Mouse (Mus musculus): ENCODE results near the gene Phf12. TPM values are rescaled to one million over a fixed set of nuclear protein-coding genes. Genes with fewer than 3 reads are reported as not detected.

Phf12 gene
- polyA plus RNA-seq, 1 experiment from 2014 or later = 14.5 TPM

DNA sequence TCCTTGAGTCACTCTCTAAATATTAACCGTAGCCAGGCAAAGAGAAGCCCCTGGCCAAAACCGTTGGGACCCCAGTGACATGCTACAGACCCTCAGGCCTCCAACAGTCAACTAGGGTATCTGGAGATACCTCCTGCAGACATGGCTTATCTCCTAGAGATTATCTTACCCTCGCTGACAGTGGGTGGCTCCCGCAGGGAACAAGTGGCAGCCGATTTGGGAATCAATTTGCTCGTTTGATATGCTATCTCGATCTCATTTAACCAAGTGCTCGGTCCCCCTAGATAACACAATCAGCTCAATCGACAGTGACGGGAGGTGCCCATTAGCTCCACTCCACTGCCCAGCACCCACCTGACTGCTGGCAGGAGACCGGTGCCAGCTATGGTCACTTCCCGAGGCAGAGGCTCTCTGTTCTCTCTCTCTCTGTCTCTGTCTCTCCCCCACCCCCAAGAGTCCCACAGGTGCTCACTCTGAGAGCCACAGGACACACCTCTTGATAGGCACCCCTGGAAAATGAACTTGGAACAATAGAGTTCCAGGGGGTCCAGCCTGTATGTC is 32.3 kb upstream of the Phf12 start:
- no peak overlapping the region for H3K9ac ChIP-seq (replicated peaks; ENCODE audit: low read length)
- H3K4me2 ChIP-seq (ENCODE audit: low read depth, low read length) = no peak overlapping the region
- H3K27ac ChIP-seq (replicated peaks; ENCODE audit: low read depth, low read length) = no peak overlapping the region
- H3K27me3 ChIP-seq (ENCODE audit: control insufficient read depth, insufficient read depth, low read length) = peaks cover 4% of the 10 kb centered on the region; the same call in 1 of the 2 replicates
- DNase-seq (ENCODE audit: low spot score) (no peak), ATAC-seq (replicated peaks; ENCODE audit: insufficient number of reproducible peaks, low FRiP score, low TSS enrichment, low read depth) (no peak)
- no peak overlapping the region for H3K4me3 ChIP-seq (ENCODE audit: low read depth, low read length)
- no peaks in the 10 kb centered on the region for H3K4me1 ChIP-seq (ENCODE audit: control insufficient read depth, insufficient read depth, low read length)
- WGBS = 50% methylated on average over 12 of the region's 12 CpGs
- no peaks in the 10 kb centered on the region for H3K36me3 ChIP-seq (replicated peaks; ENCODE audit: control insufficient read depth, insufficient read depth, low read depth, low read length)
- H3K9me3 ChIP-seq (replicated peaks; ENCODE audit: control insufficient read depth, low read length) = no peaks in the 10 kb centered on the region

DNA sequence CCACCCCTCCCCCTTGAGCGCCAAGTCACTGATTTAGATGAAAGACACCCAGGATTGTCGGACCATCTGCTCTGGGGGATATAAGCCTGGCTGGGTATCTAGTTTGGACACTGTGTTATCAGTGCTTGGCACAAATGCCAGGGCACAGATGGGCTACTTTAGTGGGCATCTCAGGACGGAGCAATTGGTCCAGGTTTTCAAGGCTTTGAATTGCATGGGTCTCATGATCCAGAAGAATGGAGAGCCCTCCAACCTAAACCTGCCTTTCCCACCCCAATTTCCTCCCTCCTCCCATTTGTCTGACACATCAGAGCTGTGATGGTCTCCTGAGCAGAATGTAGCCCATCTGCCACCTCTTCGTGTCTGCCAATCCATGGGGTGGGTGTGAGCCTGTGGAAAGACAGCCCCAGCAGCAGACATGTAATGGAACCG is 31.7 kb upstream of the Phf12 start:
- Histone ChIP-seq H3K9me3 (replicated peaks; ENCODE audit: control insufficient read depth, low read length) (no peaks in the 10 kb centered on the region), H3K9ac (replicated peaks; ENCODE audit: low read length) (no peak overlapping the region), H3K27me3 (ENCODE audit: control insufficient read depth, insufficient read depth, low read length) (peaks cover 4% of the 10 kb centered on the region; the same call in 1 of the 2 replicates), H3K4me1 (ENCODE audit: control insufficient read depth, insufficient read depth, low read length) (no peaks in the 10 kb centered on the region), H3K27ac (replicated peaks; ENCODE audit: low read depth, low read length) (no peak overlapping the region), H3K4me2 (ENCODE audit: low read depth, low read length) (no peak overlapping the region), H3K4me3 (ENCODE audit: low read depth, low read length) (no peak overlapping the region), H3K36me3 (replicated peaks; ENCODE audit: control insufficient read depth, insufficient read depth, low read depth, low read length) (no peaks in the 10 kb centered on the region)
- no peak for ATAC-seq (replicated peaks; ENCODE audit: insufficient number of reproducible peaks, low FRiP score, low TSS enrichment, low read depth)
- 77% methylated on average over 5 of the region's 5 CpGs for WGBS
- DNase-seq (ENCODE audit: low spot score) = no peak

DNA sequence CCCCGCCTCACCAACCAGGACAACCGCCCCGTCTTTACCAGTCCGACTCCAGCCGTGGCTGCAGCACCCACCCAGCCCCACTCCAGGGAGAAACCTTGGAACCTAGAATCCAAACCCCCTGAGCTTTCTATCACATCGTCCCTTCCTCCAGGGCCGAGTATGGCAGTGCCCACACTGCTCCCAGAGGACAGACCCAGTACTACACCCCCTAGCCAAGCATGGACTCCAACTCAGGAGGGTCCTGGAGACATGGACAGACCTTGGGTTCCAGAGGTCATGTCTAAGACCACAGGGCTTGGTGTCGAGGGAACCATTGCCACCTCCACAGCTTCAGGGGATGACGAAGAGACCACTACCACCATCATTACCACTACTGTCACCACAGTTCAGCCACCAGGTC is 28.9 kb upstream of the Phf12 start:
- Histone ChIP-seq H3K9me3 (replicated peaks; ENCODE audit: control insufficient read depth, low read length) (no peaks in the 10 kb centered on the region), H3K27me3 (ENCODE audit: control insufficient read depth, insufficient read depth, low read length) (no peaks in the 10 kb centered on the region), H3K27ac (replicated peaks; ENCODE audit: low read depth, low read length) (no peak overlapping the region), H3K9ac (replicated peaks; ENCODE audit: low read length) (no peak overlapping the region), H3K4me2 (ENCODE audit: low read depth, low read length) (no peak overlapping the region), H3K36me3 (replicated peaks; ENCODE audit: control insufficient read depth, insufficient read depth, low read depth, low read length) (no peaks in the 10 kb centered on the region), H3K4me3 (ENCODE audit: low read depth, low read length) (no peak overlapping the region), H3K4me1 (ENCODE audit: control insufficient read depth, insufficient read depth, low read length) (no peaks in the 10 kb centered on the region)
- 49% methylated on average over 9 of the region's 9 CpGs for WGBS
- peak; percentile 43 for DNase-seq (ENCODE audit: low spot score)
- no peak for ATAC-seq (replicated peaks; ENCODE audit: insufficient number of reproducible peaks, low FRiP score, low TSS enrichment, low read depth)

DNA sequence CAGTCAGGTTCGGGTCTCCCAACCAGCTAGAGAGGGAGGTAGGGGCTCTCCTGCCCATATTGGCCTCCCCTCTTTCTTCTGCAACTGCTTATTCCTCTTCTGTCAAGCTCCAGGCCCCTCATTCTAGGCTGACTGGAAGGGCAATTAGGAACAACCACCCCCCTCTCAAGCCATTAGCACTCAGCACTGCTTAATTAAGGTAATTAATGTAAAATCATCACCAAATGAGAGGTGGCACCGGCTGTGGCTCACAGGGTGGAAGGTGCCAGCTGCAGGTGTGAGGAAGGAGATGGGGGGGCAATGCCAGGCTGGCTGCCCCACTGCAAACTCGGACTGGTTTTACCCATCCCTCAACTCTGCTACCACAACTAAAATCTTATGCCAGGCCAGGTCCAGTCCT is 26.1 kb upstream of the Phf12 start:
- DNase-seq (ENCODE audit: low spot score) (no peak), ATAC-seq (replicated peaks; ENCODE audit: insufficient number of reproducible peaks, low FRiP score, low TSS enrichment, low read depth) (no peak)
- Histone ChIP-seq H3K9me3 (replicated peaks; ENCODE audit: control insufficient read depth, low read length) (no peaks in the 10 kb centered on the region), H3K4me2 (ENCODE audit: low read depth, low read length) (no peak overlapping the region), H3K4me3 (ENCODE audit: low read depth, low read length) (no peak overlapping the region), H3K9ac (replicated peaks; ENCODE audit: low read length) (no peak overlapping the region), H3K27me3 (ENCODE audit: control insufficient read depth, insufficient read depth, low read length) (no peaks in the 10 kb centered on the region), H3K4me1 (ENCODE audit: control insufficient read depth, insufficient read depth, low read length) (no peaks in the 10 kb centered on the region), H3K27ac (replicated peaks; ENCODE audit: low read depth, low read length) (no peak overlapping the region), H3K36me3 (replicated peaks; ENCODE audit: control insufficient read depth, insufficient read depth, low read depth, low read length) (no peaks in the 10 kb centered on the region)
- 67% methylated on average over 3 of the region's 3 CpGs for WGBS

DNA sequence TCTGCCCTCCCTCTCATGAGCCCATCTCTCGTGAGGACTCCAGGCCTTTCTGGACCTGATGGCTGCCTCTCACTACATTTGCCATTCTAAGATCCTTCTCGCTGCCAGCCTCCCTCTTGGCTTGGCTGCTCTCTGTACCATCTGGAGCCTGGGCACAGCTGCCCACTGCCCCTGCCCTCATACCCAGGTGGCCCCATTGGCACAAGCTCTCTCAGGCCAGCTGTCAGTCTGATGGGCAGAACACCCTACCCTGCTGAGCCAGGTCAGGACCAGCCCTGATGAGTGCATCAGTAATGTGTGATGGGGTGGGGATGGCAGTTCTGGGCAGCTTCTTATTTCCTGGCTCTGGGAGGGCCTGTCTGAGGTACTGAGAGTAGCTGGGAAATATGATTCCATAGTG is 24.3 kb upstream of the Phf12 start:
- Histone ChIP-seq H3K4me1 (ENCODE audit: control insufficient read depth, insufficient read depth, low read length) (no peaks in the 10 kb centered on the region), H3K9me3 (replicated peaks; ENCODE audit: control insufficient read depth, low read length) (no peaks in the 10 kb centered on the region), H3K4me3 (ENCODE audit: low read depth, low read length) (no peak overlapping the region), H3K27ac (replicated peaks; ENCODE audit: low read depth, low read length) (no peak overlapping the region), H3K36me3 (replicated peaks; ENCODE audit: control insufficient read depth, insufficient read depth, low read depth, low read length) (no peaks in the 10 kb centered on the region), H3K4me2 (ENCODE audit: low read depth, low read length) (no peak overlapping the region), H3K9ac (replicated peaks; ENCODE audit: low read length) (no peak overlapping the region), H3K27me3 (ENCODE audit: control insufficient read depth, insufficient read depth, low read length) (no peaks in the 10 kb centered on the region)
- 87% methylated on average over 2 of the region's 2 CpGs for WGBS
- ATAC-seq (replicated peaks; ENCODE audit: insufficient number of reproducible peaks, low FRiP score, low TSS enrichment, low read depth) = no peak
- no peak for DNase-seq (ENCODE audit: low spot score)

DNA sequence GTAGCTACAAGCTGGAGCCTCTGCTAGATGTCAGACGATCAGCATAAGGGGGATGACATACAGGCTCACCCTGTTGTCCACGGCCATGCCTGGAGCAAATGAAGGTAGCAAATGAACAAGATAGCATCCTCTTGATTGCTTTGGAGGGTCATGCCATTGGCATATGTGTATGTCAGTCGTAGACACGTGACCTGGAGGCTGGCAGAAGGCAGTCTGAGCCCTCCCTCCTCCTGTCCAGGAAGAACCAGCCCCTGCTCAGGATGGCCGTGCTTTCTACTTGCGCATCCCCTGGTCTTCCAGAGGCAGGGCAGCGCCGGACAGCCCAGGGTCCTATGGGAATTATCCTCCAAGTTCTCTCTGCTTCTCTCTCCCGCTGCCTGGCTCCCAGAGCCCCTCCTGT is 23.6 kb upstream of the Phf12 start:
- H3K4me1 ChIP-seq (ENCODE audit: control insufficient read depth, insufficient read depth, low read length) = no peaks in the 10 kb centered on the region
- WGBS = 72% methylated on average over 9 of the region's 9 CpGs
- H3K4me2 ChIP-seq (ENCODE audit: low read depth, low read length) = no peak overlapping the region
- no peaks in the 10 kb centered on the region for H3K36me3 ChIP-seq (replicated peaks; ENCODE audit: control insufficient read depth, insufficient read depth, low read depth, low read length)
- H3K27ac ChIP-seq (replicated peaks; ENCODE audit: low read depth, low read length) = no peak overlapping the region
- H3K27me3 ChIP-seq (ENCODE audit: control insufficient read depth, insufficient read depth, low read length) = no peaks in the 10 kb centered on the region
- DNase-seq (ENCODE audit: low spot score) (no peak), ATAC-seq (replicated peaks; ENCODE audit: insufficient number of reproducible peaks, low FRiP score, low TSS enrichment, low read depth) (no peak)
- H3K9me3 ChIP-seq (replicated peaks; ENCODE audit: control insufficient read depth, low read length) = no peaks in the 10 kb centered on the region
- H3K9ac ChIP-seq (replicated peaks; ENCODE audit: low read length) = no peak overlapping the region
- no peak overlapping the region for H3K4me3 ChIP-seq (ENCODE audit: low read depth, low read length)

DNA sequence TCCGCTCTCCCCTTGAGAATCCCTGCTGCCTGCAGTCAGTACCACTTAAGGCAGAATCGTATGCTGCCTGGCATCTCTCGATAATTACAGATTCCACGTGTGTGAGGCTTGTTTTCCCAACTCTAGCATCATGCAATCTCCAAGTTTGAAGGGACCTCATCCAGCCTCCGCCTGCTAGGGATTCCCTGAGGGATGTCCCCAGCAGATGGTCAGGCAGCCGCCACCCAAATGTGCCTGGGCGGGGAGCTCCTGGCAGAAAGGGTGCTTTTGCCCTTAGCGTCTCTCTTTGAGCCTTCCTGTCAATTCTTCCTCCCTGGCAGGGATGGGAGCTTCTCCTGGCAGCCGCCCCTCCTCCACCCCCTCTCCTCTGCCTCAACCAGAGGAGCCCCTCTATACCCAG is 22.4 kb upstream of the Phf12 start:
- WGBS = 52% methylated on average over 9 of the region's 9 CpGs
- H3K4me1 ChIP-seq (ENCODE audit: control insufficient read depth, insufficient read depth, low read length) = peaks cover 2% of the 10 kb centered on the region; the same call in 1 of the 2 replicates
- no peak for ATAC-seq (replicated peaks; ENCODE audit: insufficient number of reproducible peaks, low FRiP score, low TSS enrichment, low read depth)

DNA sequence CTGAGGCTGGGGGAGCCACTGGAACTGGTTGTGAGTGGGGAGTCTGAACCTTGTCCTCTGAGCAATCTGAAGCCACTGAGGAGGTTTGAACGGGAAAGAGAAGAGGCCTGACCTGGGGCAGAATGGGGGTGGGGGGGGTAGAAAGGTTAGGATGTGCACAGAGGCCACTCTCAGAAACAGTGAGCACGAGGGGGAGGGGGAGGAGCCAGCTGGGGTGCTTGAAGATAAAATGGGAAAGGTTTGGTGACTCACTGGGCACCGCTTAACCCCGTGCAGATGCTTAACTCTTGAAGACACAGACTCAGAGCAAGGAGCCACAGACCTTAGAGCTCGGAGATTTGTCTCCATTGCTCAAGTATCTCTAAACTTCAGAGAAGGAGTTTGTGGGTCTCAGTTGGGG is 21.7 kb upstream of the Phf12 start:
- no peak for ATAC-seq (replicated peaks; ENCODE audit: insufficient number of reproducible peaks, low FRiP score, low TSS enrichment, low read depth)
- H3K9me3 ChIP-seq (replicated peaks; ENCODE audit: control insufficient read depth, low read length) = no peaks in the 10 kb centered on the region
- H3K4me2 ChIP-seq (ENCODE audit: low read depth, low read length) = no peak overlapping the region
- no peak overlapping the region for H3K4me3 ChIP-seq (ENCODE audit: low read depth, low read length)
- no peaks in the 10 kb centered on the region for H3K36me3 ChIP-seq (replicated peaks; ENCODE audit: control insufficient read depth, insufficient read depth, low read depth, low read length)
- WGBS = 35% methylated on average over 5 of the region's 5 CpGs
- H3K27ac ChIP-seq (replicated peaks; ENCODE audit: low read depth, low read length) = no peak overlapping the region
- peaks cover 7% of the 10 kb centered on the region for H3K4me1 ChIP-seq (ENCODE audit: control insufficient read depth, insufficient read depth, low read length)
- DNase-seq (ENCODE audit: low spot score) = no peak
- H3K9ac ChIP-seq (replicated peaks; ENCODE audit: low read length) = no peak overlapping the region
- H3K27me3 ChIP-seq (ENCODE audit: control insufficient read depth, insufficient read depth, low read length) = peaks cover under 1% of the 10 kb centered on the region; the same call in 1 of the 2 replicates

More for the DNA sequence above, 22.4 kb upstream of the Phf12 start:
- Histone ChIP-seq H3K36me3 (replicated peaks; ENCODE audit: control insufficient read depth, insufficient read depth, low read depth, low read length) (no peaks in the 10 kb centered on the region), H3K4me3 (ENCODE audit: low read depth, low read length) (no peak overlapping the region), H3K9ac (replicated peaks; ENCODE audit: low read length) (no peak overlapping the region), H3K27ac (replicated peaks; ENCODE audit: low read depth, low read length) (no peak overlapping the region), H3K27me3 (ENCODE audit: control insufficient read depth, insufficient read depth, low read length) (no peaks in the 10 kb centered on the region), H3K4me2 (ENCODE audit: low read depth, low read length) (no peak overlapping the region), H3K9me3 (replicated peaks; ENCODE audit: control insufficient read depth, low read length) (no peaks in the 10 kb centered on the region)
- DNase-seq (ENCODE audit: low spot score) = no peak

All from embryonic facial prominence, embryonic 11.5 days (tissue).